Mouse (Mus musculus) kidney, postnatal 25 days (tissue): ENCODE results near the gene Pfdn6.
A peak's percentile ranks its signal among the peaks of the same experiment; 100 is the strongest.

Experiments
- DNase-seq, 2 experiments: peaks; one replicate each; pipeline ENCODE4 v3.0.0; 2021; ENCODE audit warnings: mixed read lengths in 2 of 2

The Pfdn6 gene

GRCm38 (mm10) chr17:33955555-33956214 lies 15.5 kb upstream of the Pfdn6 start, which contains the start of the genes Vps52 and Rps18:
Gene Vps52, plus strand, starts transcription at chr17:33955812.
Gene Rps18, minus strand, starts transcription at chr17:33956001.
- DNase-seq, result peak; percentile 96

- peak; percentile 19 to 32 for DNase-seq
These were observed 14.8 kb upstream of the Pfdn6 start for GRCm38 (mm10) chr17:33954646-33955554.

- no peak for DNase-seq
These were observed 13.9 kb upstream of the Pfdn6 start for GRCm38 (mm10) chr17:33953961-33954565.

GRCm38 (mm10) chr17:33953310-33953709 lies 13.2 kb upstream of the Pfdn6 start:
- no peak for DNase-seq

GRCm38 (mm10) chr17:33952879-33953278 lies 12.7 kb upstream of the Pfdn6 start:
- no peak for DNase-seq

GRCm38 (mm10) chr17:33952015-33952414 lies 11.9 kb upstream of the Pfdn6 start:
- DNase-seq, result peak in 1 of 2 experiments; percentile 31

GRCm38 (mm10) chr17:33951021-33951946 lies 11.1 kb upstream of the Pfdn6 start, which contains the start of gene B3galt4:
Gene B3galt4, minus strand, starts transcription at chr17:33951488.
- peak; percentile 87 to 90 for DNase-seq

- DNase-seq, result peak in 1 of 2 experiments; percentile 40
These were observed 10.0 kb upstream of the Pfdn6 start for GRCm38 (mm10) chr17:33950131-33950625.

- DNase-seq, result peak in 1 of 2 experiments; percentile 38
These were observed 8.9 kb upstream of the Pfdn6 start for GRCm38 (mm10) chr17:33948905-33949537.

- peak in 1 of 2 experiments; percentile 46 for DNase-seq
These were observed 8.2 kb upstream of the Pfdn6 start for GRCm38 (mm10) chr17:33948090-33948904.

- no peak for DNase-seq
These were observed 7.4 kb upstream of the Pfdn6 start for GRCm38 (mm10) chr17:33947430-33948089.

GRCm38 (mm10) chr17:33943454-33943853 lies 3.3 kb upstream of the Pfdn6 start:
- no peak for DNase-seq

GRCm38 (mm10) chr17:33941381-33941780 lies 1.2 kb upstream of the Pfdn6 start:
- DNase-seq, result no peak

GRCm38 (mm10) chr17:33940981-33941380 lies 838 bp upstream of the Pfdn6 start:
- peak in 1 of 2 experiments; percentile 68 for DNase-seq

GRCm38 (mm10) chr17:33938783-33939182 lies 1.4 kb downstream of the Pfdn6 start:
- no peak for DNase-seq

- DNase-seq, result no peak
These were observed 3.1 kb downstream of the Pfdn6 start for GRCm38 (mm10) chr17:33936993-33937392.

GRCm38 (mm10) chr17:33935422-33936055 lies 4.6 kb downstream of the Pfdn6 start:
- no peak for DNase-seq

GRCm38 (mm10) chr17:33932970-33933369 lies 7.2 kb downstream of the Pfdn6 start:
- DNase-seq, result no peak

GRCm38 (mm10) chr17:33932448-33932847 lies 7.7 kb downstream of the Pfdn6 start:
- DNase-seq, result no peak
